Mouse (Mus musculus) limb, embryonic 10.5 days (tissue): ENCODE data around the gene Ankrd45. TPM values are rescaled to one million over a fixed set of nuclear protein-coding genes. Genes with fewer than 3 reads are reported as not detected.
"Not testable (repeated sequence)": the region's sequence is repeated elsewhere in the genome, so short reads cannot be mapped to it uniquely, and the experiment has no call there.

ENCODE experiments used
- DNase-seq: peaks from one replicate; pipeline ENCODE4 v3.0.0-alpha.2; 2017; ENCODE audit warnings: low spot score
- H3K27ac ChIP-seq: fragments of 300-500 bp; sonication (generic); 2 replicates; pipeline ENCODE4 v1.5.1; 2016; ENCODE audit warnings: mild to moderate bottlenecking
- H3K27me3 ChIP-seq: fragments of 300-500 bp; sonication (generic); 2 replicates; pipeline ENCODE4 v1.6.1; 2016; ENCODE audit warnings: low read depth, mild to moderate bottlenecking; ENCODE audit not compliant: poor library complexity, severe bottlenecking
- H3K36me3 ChIP-seq: fragments of 300-500 bp; sonication (generic); 2 replicates; pipeline ENCODE4 v1.6.1; 2016; ENCODE audit warnings: mild to moderate bottlenecking, moderate library complexity
- H3K4me1 ChIP-seq: fragments of 300-500 bp; sonication (generic); 2 replicates; pipeline ENCODE4 v1.6.1; 2016
- H3K4me3 ChIP-seq: fragments of 300-500 bp; sonication (generic); 2 replicates; pipeline ENCODE4 v1.5.1; 2016; ENCODE audit warnings: mild to moderate bottlenecking, moderate library complexity
- H3K9me3 ChIP-seq: fragments of 300-500 bp; sonication (generic); replicated peaks from 2 replicates; pipeline ENCODE4 v1.6.1; 2016; ENCODE audit warnings: mild to moderate bottlenecking
- WGBS: fragments of 180-500 bp; shearing (Covaris S2); methylation state at CpG from one replicate; pipeline ENCODE4 v1.1.7; 2016; 5-methylcytosine and 5-hydroxymethylcytosine counted together
- polyA plus RNA-seq: library from polyadenylated mRNA; unstranded; fragments of >200 nt; fragmentation: Nextera tagmentation; extraction: Ambion mirVana; gene quantifications from 2 replicates; pipeline ENCODE4 v1.2.1, GENCODE M21; 2016

The Ankrd45 gene
- 3.2 and 4.4 TPM in 2 replicates for polyA plus RNA-seq

DNA sequence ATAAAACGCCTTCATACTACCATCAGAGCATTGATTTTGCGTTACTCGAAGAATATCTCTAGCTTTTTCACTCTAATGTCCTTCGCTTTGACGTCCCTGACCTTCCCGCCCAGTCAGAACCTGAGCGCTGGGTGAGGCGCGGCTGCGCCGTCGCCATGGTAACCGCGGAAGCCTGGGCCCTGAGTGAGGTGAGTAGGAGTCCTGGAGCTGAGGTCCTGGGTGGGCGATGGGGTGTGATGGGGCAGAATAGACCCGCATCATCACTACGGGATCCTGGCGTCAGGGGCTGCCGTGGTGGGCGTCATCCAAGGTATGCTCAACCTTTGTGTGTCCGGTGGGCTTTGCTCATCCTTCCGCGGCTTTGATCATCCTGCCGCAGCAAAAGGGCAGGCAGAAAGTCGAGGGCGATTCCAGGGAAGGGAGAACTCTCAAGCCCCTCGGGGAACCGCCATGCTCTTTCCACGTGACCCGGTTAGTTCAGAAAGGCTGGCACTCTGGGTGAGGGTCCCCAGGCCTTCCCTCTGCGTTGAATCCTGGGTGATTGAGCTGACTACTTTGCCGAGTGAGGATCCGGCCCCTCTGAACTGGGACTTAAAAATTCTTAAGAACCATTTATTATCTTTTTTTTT is at the start of gene Ankrd45:
Gene Ankrd45, plus strand, starts transcription at position 161 of the 629 bp plus-strand sequence.
- WGBS: 5% methylated on average over 33 of the region's 33 CpGs
- peak; percentile 82 for DNase-seq
- Histone ChIP-seq H3K27me3 (no peaks in the 10 kb centered on the region), H3K27ac (peak within 1 kb of the TSS; percentile 43), H3K36me3 (no peaks in the 10 kb centered on the region), H3K4me3 (peak within 1 kb of the TSS; percentile 53), H3K9me3 (no peaks in the 10 kb centered on the region), H3K4me1 (peaks cover 6% of the 10 kb centered on the region)

DNA sequence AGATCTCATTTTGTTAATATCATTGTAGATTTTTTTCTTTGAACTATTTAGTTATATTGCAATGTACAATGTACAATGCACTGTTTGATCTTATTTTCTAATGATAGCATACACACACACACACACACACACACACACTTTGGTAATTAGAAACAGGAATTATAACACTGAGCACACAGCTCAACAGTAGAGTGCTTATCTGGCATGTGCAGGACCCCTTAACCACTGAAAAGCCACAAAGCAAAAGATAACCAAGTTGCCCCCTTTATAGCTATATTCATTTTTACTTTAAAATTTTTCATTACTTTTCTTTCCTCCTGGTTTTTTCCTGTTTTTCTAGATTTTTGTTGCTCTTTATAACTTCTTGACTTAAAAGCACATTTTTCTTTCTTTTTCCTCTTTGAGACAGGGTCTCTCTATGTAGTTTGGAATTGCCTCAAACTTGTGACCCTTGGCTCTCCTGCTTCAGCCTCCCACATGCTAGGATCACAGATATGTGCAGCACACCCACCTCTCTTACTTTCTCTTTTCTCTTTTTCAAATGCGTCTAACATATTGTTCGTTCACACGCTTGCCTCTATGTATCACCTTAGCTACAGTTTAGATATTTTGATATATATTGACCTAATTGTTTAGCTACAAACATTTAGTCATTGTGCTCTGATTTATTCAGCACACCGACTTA is 42.6 kb upstream of the Ankrd45 start:
- no peak overlapping the region for H3K4me3 ChIP-seq
- H3K27me3 ChIP-seq: no peaks in the 10 kb centered on the region
- no peaks in the 10 kb centered on the region for H3K9me3 ChIP-seq
- WGBS: 97% methylated on average over 4 of the region's 4 CpGs
- no peak for DNase-seq
- peaks cover 76% of the 10 kb centered on the region for H3K36me3 ChIP-seq
- H3K27ac ChIP-seq: no peak overlapping the region
- no peaks in the 10 kb centered on the region for H3K4me1 ChIP-seq

DNA sequence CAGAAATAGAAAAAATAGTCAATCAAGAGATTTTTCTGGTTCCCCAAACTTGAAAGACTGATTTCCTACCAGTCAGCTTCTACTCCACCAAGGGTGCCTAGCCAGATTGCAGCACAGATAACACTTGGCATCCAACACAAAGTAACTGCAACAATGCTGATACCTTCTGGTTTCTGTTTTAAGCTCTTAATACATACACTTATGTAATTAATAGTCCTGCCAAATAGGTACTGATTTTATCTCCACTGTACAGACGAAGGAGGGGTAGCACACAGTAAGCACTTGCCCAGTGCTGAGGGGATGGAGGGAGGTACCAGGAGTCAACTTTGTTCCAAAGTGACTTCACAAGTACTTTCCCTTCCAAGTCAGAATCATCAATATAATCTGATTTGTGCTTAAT is 38.6 kb upstream of the Ankrd45 start:
- H3K4me1 ChIP-seq: no peaks in the 10 kb centered on the region
- no peak for DNase-seq
- peaks cover 66% of the 10 kb centered on the region for H3K36me3 ChIP-seq
- no peaks in the 10 kb centered on the region for H3K27me3 ChIP-seq
- no peak overlapping the region for H3K27ac ChIP-seq
- H3K4me3 ChIP-seq: no peak overlapping the region
- no peaks in the 10 kb centered on the region for H3K9me3 ChIP-seq
- WGBS: 90% methylated on average over 1 of the region's 1 CpGs

DNA sequence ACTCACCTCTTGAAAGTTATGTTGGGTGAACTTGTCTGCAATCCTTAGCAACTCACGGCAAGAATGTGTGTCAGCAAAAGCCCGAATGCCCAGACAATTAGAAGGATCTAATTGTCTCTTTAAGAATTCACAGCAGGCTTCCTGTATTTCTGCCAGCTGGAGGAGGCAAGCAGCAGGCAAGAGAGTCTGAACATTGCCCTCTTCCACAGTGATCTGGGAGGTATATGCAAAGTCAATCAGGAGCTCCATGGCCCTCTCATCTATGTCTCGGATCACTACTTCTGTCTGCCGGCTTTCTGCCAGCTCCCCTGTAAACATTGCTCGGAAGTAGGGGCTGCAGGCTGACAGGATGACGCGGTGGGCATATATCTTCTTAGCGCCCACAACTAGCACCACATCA is 33.3 kb upstream of the Ankrd45 start:
- DNase-seq: no peak
- Histone ChIP-seq H3K27ac (no peak overlapping the region), H3K27me3 (no peaks in the 10 kb centered on the region), H3K4me1 (no peaks in the 10 kb centered on the region), H3K36me3 (peaks cover 36% of the 10 kb centered on the region), H3K9me3 (no peaks in the 10 kb centered on the region), H3K4me3 (no peak overlapping the region)
- WGBS: 89% methylated on average over 8 of the region's 8 CpGs

DNA sequence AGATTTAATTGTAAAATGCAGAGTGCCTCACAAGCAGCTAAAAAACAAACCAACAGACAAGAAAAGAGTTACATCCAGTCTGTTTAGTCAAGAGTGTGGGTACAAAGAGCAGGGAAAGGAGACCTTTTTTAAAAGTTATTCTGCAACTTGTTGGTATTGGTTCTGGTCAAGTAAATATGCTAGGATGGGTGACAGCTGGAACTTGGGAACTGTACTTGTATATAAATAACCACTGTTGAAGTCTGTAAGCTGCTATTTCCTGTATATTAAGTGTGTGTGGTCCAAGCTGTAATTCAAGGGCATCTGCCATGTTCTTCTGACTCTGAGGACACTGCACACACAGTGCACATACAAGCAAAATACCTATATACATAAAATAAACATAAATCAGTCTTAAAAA is 27.9 kb upstream of the Ankrd45 start:
- H3K27ac ChIP-seq: no peak overlapping the region
- H3K36me3 ChIP-seq: peaks cover 3% of the 10 kb centered on the region
- no peaks in the 10 kb centered on the region for H3K27me3 ChIP-seq
- no peak overlapping the region for H3K4me3 ChIP-seq
- no peak for DNase-seq
- H3K9me3 ChIP-seq: no peaks in the 10 kb centered on the region
- H3K4me1 ChIP-seq: no peaks in the 10 kb centered on the region

DNA sequence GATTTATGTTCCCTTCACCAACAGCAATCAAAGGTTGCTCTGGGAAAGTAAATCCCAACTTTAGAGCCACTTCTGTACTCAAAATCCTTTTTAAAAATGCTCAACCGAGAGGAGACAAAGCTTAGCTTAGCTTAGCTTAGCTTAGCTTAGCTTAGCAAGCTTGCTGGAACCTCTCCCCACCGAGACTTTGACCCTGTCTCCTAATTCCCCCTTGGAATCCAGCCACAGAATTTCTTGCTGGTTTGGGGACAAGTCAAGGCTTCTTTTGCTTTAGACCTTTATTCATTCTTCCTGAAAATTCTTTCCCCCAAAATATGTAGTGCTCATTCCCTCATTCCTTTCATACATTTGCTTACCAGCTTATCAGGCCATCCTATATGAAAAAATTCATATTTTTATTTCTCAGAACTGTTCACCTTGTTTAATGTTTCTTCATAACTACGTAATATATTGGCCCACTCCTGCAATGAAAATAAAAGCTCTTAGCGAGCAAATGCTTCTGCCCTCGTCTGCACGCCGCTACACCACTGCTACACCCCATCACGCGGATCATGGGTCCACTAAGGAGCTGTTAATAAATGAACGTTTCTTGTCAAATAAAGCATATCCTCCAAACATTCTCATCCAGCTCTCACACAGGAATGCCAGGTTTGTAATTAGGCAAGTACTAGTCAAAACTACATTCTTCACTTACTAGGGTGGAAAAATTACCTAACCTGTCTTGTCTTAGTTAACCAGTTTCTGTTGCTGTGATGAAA is 19.7 kb upstream of the Ankrd45 start:
- DNase-seq: no peak
- no peaks in the 10 kb centered on the region for H3K4me1 ChIP-seq
- H3K27ac ChIP-seq: no peak overlapping the region
- 92% methylated on average over 10 of the region's 10 CpGs for WGBS
- peaks cover 20% of the 10 kb centered on the region for H3K36me3 ChIP-seq
- no peaks in the 10 kb centered on the region for H3K9me3 ChIP-seq
- no peak overlapping the region for H3K4me3 ChIP-seq
- H3K27me3 ChIP-seq: no peaks in the 10 kb centered on the region

DNA sequence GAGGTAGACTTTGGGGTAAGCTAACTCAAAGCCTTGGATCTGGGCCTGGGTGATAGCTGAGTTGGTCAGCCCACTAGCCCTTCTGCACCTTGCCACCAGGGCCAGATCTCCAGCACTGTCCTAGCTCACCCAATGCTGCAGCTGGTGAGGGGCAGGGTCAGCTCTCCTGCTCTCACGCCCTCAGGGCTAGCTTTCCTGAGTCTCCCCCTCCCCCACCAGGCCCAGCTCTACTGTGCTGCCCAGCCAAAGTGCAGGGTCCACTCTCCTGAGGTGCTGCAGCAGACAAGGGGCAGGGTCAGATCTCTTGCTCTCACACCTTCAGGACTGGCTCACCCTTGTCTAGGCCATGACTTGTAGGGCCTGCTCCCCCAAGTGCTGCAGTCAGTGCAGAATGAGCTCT is 16.0 kb upstream of the Ankrd45 start:
- H3K4me3 ChIP-seq: no peak overlapping the region
- H3K27ac ChIP-seq: no peak overlapping the region
- H3K27me3 ChIP-seq: no peaks in the 10 kb centered on the region
- WGBS: 78% methylated on average over 1 of the region's 1 CpGs
- no peaks in the 10 kb centered on the region for H3K9me3 ChIP-seq
- no peak for DNase-seq
- H3K36me3 ChIP-seq: peaks cover 20% of the 10 kb centered on the region
- peaks cover 11% of the 10 kb centered on the region for H3K4me1 ChIP-seq

DNA sequence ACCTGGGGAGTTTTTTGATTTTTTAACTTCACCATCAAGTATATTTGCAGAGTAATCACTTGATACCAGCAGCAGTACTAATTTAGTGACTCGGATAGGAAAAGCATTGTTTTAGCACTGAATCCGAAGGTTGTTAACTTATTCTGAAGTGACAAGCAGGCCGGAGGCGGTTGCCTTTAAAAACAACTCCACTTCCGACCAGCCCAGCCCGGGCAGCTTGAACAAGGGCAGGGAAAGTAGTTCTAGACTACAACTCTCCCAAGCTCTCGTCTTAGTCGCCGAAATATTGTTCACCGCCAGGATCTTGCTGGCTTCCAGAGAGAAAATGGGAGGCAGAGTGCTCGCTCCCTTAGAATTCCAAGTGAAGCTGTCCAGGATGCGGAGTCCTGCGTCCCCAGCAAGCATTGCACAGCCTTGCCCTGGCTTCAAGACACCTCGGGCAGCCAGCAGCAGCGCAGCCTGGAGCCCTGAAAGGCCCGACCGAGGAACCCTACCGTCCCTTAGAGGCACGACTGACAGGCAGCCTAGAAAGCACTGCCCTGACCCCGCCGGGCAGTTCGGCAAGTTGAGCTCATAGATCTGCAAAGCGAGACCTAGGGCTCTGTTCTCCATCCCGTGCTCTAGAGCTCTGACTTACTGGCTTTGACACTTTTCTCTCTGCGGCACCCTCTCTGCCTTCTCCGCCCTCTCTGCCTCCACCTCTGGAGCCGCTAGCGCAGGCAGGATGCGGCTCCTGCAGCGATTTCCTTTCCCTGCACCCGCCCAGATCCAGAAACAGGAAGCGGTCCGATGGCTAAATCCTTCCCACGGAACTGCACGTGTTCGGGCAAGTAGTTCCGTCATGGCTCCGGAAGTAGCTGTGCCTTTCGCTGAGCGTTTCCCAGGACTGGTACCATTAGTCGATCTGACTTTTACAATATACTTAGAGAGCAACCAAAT is 11.5 kb upstream of the Ankrd45 start, which contains the start of gene Klhl20:
Gene Klhl20, minus strand, starts transcription at position 786 of the 939 bp plus-strand sequence.
- peak within 1 kb of the TSS; percentile 88 for H3K27ac ChIP-seq
- peak within 1 kb of the TSS; percentile 92 for H3K4me3 ChIP-seq
- 3% methylated on average over 41 of the region's 41 CpGs for WGBS
- peaks cover 14% of the 10 kb centered on the region for H3K4me1 ChIP-seq
- H3K9me3 ChIP-seq: no peaks in the 10 kb centered on the region
- H3K36me3 ChIP-seq: peaks cover 20% of the 10 kb centered on the region
- H3K27me3 ChIP-seq: no peaks in the 10 kb centered on the region
- DNase-seq: peak; percentile 98

DNA sequence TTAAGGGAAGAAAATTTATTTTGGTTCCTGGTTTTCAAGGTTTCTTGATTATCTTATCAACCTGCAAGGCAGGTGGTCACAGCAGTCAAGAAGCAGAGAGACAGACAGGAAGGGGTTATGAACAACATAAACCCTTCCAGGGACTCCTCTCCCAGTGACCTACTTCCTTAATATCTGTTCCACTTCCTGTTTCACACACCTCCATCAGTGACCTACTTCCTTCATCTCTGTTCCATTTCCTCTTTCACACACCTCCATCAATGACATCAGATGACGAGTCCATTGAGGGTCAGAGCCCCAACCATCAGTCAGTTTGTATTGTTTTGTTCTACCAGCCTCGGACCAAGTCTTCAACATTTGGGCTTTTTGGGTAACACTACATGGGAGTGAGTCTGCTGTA is 3.0 kb upstream of the Ankrd45 start:
- Histone ChIP-seq H3K9me3 (no peaks in the 10 kb centered on the region), H3K27me3 (no peaks in the 10 kb centered on the region), H3K27ac (no peak overlapping the region), H3K36me3 (no peaks in the 10 kb centered on the region), H3K4me3 (no peak overlapping the region), H3K4me1 (peaks cover 6% of the 10 kb centered on the region)
- DNase-seq: no peak
- 87% methylated on average over 2 of the region's 2 CpGs for WGBS

DNA sequence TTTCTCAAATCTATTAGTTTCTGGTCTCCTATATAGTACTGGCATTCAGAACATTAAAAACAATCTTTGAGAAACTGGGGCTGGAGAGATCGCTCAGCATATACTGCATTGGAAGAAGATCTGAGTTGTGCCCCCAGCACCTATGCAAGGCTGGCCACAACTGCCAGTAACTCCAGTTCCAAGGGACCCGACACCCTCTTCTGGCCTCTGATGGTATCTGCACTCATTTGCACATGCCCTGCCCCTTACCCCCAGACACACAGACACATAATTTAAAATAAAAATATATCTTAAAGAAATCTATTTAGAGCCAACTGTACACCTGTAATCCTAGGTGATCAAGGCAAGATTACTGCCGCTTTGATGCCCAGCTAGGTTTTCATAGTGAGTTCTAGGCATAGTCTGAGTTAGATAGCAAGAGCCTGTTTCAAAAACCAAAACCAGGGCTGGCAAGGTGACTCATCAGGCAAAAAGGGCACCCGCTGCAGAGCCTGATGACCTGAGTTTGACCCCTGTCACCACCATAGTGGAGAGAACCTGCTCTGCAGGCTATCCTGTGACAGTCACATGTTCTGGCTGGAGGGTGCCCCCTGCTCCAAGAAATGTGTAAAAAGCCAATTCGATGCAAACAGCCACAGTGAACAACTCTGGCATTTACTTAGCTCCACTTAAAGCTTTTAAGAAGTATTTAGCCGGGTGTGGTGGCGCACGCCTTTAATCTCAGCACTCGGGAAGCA is 2.3 kb upstream of the Ankrd45 start:
- no peak overlapping the region for H3K4me3 ChIP-seq
- no peak for DNase-seq
- H3K9me3 ChIP-seq: no peaks in the 10 kb centered on the region
- no peak overlapping the region for H3K27ac ChIP-seq
- 84% methylated on average over 9 of the region's 9 CpGs for WGBS
- peaks cover 6% of the 10 kb centered on the region for H3K4me1 ChIP-seq
- H3K27me3 ChIP-seq: no peaks in the 10 kb centered on the region
- no peaks in the 10 kb centered on the region for H3K36me3 ChIP-seq

DNA sequence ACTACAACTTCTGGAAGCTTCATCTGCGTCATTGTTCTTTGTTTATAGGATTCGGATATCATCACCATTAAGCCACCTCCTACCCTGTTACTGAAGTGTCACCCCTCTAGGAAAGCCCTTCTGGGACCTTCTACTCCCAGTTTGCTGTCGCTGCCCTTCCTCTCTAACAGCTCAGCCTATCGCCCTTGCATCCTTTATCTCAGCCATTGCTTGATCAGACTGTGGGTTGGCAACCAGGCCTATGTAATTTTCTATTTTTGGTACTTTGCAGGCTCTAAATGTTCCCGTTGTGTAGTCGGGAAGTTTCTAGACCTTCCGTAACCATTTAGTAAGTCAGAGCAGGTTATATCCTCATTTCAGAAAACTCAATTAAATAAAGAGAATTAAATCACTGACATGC is 725 bp downstream of the Ankrd45 start:
- WGBS: 90% methylated on average over 7 of the region's 7 CpGs
- no peak overlapping the region for H3K27ac ChIP-seq
- no peaks in the 10 kb centered on the region for H3K36me3 ChIP-seq
- DNase-seq: no peak
- H3K4me1 ChIP-seq: peaks cover 6% of the 10 kb centered on the region
- H3K9me3 ChIP-seq: no peaks in the 10 kb centered on the region
- peak overlapping the region; percentile 53; the same call in 1 of the 2 replicates for H3K4me3 ChIP-seq
- H3K27me3 ChIP-seq: no peaks in the 10 kb centered on the region

DNA sequence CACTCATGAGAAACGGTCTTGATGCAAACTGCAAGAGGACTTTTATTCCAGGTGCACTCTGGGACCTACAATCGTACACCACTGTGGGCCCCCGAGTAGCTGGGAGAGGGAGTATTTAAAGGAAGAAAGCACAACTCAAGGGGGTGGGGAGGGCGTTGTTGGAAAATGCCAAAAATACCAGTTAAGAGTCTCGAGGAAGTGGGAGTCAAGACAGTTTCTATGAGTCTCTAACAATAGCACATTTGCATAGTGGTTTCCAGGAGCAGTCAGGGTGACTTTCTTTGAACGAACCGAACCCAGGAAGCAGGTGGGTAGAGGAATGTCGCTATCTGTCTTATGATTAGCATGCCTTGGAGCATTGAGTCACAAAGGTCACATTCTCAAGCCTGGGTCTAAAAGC is 3.1 kb downstream of the Ankrd45 start:
- H3K36me3 ChIP-seq, H3K27me3 ChIP-seq, H3K4me3 ChIP-seq, DNase-seq, H3K27ac ChIP-seq, H3K9me3 ChIP-seq, H3K4me1 ChIP-seq: not testable (repeated sequence)
- WGBS: 86% methylated on average over 8 of the region's 8 CpGs
